Mouse (Mus musculus): ENCODE data around the gene Cstf2t. TPM values are rescaled to one million over a fixed set of nuclear protein-coding genes. Genes with fewer than 3 reads are reported as not detected.

Gene Cstf2t
- polyA plus RNA-seq (2017; shearing (Covaris generic)) = 39.8 TPM

GRCm38 (mm10) chr19:31082662-31083429 lies at the start of gene Cstf2t:
TSS of gene Cstf2t (plus strand) at chr19:31082837.

